Mouse (Mus musculus): ENCODE data around the gene Myom1.

Myom1 gene

DNA sequence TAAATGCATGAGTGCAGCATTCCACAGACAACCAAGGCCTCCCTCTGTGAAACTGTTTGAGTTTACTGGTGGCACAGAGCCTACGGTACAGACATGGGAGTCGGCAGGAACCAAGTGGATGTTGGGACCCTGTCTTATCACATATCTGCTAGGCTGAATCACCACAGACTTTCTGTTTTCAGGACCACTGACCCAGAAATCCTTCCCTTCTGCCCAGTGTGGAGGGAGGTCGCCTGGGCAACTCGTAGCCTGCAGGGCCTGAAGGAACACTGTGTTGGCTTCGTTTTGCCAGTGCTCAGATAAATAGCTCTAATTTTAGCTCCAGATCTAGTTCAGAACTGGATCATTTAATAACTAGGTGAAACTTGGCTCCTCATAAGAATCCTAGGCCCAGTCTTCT lies 12.5 kb downstream of the Myom1 start:
- peak; percentile 30 for DNase-seq (ENCODE audit: low read depth, low spot score)

DNA sequence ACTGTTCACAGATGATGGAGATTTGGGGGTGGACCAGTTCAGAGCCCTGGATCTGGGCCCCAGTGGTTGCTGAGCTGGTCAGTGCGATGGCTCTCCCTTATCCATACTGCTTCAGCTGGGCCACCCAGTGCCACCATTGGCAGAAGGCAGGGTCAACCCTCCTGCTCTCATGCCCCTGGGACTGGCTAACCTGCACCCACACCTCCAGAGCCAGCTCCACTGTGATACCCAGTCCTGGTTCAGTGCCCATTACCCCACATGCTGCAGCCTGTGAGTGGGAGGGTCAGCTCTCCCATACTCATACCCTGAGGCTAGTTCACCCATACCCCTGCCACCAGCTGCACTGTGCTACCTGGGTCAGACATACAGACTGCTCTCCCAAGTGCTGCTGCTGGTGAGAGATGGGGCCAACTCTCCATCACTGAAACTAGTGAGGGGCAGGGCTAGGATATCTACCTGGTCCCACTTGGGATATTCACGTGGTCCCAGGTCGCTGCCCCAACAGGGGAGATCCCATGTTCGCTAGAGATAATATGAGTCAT lies 15.1 kb downstream of the Myom1 start:
- DNase-seq (ENCODE audit: low read depth, low spot score): no peak

DNA sequence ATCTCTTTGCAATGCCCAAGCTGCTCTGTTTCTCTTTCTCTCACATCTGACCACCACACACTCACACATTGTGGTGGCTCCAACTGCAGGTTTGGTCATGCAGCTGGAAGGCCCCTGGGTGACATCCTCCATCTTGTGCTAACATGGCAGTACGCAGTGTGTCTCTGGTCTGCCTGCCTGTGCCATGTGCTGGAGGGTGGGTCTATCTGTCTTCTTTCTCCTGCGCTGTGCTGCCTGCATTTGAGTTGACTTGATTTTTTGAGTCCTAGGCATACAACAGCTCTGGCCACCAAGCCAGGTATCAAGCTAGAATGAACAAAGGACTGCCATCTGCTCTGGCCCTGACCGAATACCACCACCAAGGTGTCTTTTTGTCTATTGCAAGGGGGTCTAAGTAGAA lies 15.7 kb downstream of the Myom1 start:
- no peak for DNase-seq (ENCODE audit: low read depth, low spot score)

DNA sequence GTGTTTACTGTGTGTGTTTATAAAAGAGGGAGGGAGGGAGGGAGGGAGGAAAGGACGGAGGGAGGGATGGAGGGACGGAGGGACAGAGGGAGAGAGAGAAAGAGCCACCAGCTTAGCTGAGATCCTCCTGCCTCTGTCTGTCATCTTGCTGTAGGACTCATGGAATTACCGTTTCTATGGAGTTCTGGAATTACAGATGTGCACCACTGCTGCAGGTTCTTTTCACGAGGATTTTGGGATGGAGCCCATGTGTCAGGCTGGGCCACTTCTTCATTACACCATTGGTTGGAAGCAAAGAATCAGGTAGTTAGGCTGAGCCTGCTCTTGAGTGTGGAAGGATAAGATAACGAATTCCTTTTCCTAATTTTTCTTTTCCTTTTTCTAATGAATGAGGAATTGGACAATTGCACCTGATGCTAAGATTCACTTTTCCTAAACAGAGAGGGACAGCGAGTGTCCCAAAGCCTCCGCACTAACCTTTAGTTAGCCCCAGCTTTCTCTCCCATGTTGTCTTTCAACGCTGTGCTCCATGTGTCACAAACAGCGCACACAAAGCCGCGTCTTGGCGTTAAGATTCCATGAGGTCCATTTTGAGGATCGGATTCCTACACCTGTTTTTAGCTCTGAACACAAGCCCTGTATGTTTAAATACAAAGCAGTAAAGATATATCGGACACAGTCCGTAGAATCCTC lies 16.3 kb downstream of the Myom1 start:
- no peak for DNase-seq (ENCODE audit: low read depth, low spot score)

DNA sequence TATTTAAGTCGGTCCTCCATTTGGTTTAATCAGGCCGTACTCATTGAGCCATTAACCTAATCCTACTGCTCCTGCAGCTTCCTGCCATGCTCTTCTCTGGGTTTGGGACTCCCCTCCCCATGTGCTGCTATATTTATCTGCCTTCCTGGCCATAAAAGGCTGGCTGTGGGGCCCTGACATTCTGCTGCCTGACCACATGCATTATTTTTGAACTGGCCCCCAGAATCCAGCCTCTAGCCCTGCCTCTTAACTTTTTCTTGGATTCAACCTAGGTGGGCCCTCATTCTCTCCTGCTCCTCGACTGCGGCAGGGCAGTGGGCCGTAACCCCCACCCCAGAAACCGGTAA lies 16.8 kb downstream of the Myom1 start:
- no peak for DNase-seq (ENCODE audit: low read depth, low spot score)

- no peak for DNase-seq (ENCODE audit: low read depth, low spot score)
Measured at GRCm38 (mm10) chr17:71019860-71020259, 17.4 kb downstream of the Myom1 start.

DNA sequence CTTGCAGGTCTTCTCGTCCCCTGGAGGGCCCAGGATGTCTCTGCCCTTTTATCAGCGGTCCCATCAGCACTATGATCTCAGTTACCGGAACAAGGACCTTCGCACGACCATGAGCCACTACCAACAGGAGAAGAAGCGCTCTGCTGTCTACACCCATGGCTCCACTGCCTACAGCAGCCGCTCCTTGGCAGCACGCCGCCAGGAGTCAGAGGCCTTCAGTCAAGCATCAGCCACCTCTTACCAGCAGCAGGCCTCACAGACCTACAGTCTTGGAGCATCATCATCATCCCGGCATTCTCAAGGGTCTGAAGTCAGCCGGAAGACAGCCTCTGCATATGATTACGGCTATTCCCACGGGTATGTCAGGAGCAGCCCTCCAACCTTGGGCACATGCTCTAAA lies 20.4 kb downstream of the Myom1 start:
- no peak for DNase-seq (ENCODE audit: low read depth, low spot score)

DNA sequence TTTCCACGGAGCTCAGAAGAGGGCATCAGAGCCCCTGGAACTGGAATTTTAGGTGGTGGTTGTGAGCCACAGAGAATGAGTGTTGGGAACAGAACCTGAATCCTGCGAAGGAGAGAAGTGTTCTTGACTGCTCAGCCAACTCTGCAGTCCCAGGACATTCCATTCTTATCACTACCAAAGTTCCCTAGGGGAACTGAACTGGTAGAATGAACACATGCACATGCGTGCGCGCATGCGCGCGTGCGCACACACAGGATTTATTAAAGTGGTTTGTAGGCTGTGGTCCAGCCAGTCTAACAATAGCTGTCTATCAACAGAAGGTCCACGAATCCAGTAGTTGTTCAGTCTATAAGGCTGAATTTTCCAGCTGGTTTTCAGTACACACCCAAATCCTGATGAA lies 21.6 kb downstream of the Myom1 start:
- no peak for DNase-seq (ENCODE audit: low read depth, low spot score)

DNA sequence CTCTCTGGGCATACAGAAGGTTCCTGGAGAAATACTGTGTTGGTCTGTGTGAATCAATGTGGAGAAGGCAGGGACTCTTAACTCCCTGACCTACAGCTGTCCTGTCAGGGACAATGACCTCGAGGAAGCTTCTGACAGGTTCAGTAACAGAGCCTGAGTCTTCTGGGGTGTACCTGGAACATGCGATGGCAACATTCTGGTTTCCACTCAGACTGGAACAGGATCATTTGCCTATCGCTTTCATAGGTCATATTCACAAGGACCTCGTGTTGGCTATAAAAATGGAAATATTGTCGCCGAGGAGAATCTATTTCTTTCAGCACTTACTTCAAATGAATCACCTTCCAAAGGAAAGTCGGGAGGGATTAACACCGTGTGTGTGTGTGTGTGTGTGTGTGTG lies 23.5 kb downstream of the Myom1 start:
- no peak for DNase-seq (ENCODE audit: low read depth, low spot score)

DNA sequence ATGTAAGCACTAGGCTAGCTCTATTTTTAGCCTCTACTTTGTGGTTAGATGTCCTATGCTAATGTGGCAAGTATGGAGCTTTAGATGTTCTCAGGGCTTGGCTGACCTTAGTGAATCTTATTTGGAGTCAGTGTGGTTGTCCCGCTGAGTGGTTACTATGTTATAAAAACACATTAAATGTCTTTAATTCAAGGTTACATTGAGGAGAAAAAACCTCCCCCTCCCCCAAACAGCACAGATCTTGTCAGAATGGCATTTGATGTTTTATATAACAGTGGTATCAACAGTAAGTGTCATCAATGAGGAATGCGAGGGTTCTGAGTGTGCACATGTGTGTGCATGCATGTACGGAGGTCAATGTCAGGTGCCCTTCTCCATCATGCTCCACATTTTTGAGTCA lies 24.8 kb downstream of the Myom1 start:
- no peak for DNase-seq (ENCODE audit: low read depth, low spot score)

- no peak for DNase-seq (ENCODE audit: low read depth, low spot score)
Measured at GRCm38 (mm10) chr17:71032719-71033118, 30.3 kb downstream of the Myom1 start.

- no peak for DNase-seq (ENCODE audit: low read depth, low spot score)
Measured at GRCm38 (mm10) chr17:71034472-71034871, 32.0 kb downstream of the Myom1 start.

GRCm38 (mm10) chr17:71037188-71037587 lies 34.8 kb downstream of the Myom1 start:
- DNase-seq (ENCODE audit: low read depth, low spot score): no peak

DNA sequence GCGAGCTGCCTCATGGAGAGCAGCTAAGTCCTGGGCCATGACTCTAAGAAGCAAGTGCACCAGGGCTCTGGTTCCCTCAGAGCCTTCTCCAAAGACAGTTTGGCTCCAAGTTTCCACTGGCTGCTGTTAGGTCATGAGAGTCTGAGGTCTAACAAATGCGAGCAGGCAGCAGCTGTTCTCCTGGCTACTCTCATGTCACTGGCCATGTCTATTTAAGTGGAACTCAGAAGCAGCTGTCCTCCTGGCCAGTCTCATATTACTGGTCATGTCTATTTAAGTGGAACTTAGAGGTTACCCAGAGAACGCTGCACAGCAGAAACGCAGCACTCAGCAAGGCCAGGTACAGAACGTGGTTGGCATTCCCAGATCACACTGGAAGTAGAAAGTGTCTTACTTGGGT lies 36.4 kb downstream of the Myom1 start:
- no peak for DNase-seq (ENCODE audit: low read depth, low spot score)

GRCm38 (mm10) chr17:71039851-71040581 lies 37.6 kb downstream of the Myom1 start:
- peak; percentile 12 for DNase-seq (ENCODE audit: low read depth, low spot score)

DNA sequence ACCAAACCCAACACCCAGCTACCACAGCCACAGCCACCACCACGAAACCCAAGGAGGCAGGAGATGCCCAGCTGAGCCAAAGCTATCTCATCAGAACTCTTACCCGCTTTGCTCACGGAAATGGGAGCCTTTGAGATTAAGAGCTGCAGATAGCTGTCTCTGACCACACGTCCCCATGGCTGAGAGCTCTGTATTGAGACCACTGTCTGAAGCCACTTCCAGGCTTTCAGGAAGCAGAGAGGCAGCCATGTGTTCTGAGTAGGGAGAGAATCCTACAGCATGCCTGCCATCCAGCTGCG lies 38.1 kb downstream of the Myom1 start:
- no peak for DNase-seq (ENCODE audit: low read depth, low spot score)

DNA sequence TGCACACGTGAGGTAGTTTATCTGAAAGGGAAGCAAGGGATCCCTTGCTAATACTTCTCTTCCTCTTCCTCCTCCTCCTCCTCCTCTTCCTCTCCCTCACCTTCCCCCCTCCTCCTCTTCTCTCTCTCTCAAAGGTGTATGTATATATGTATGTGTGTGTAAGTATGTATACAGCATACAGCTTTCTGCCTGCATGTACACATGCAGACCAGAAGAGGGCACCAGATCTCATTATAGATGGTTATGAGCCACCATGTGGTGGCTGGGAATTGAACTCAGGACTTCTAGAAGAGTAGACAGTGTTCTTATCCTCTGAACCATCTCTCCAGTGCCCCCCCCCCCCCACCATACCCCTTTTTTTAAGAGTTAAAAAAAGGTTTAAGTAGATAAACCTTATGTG lies 40.2 kb downstream of the Myom1 start:
- DNase-seq (ENCODE audit: low read depth, low spot score): no peak

- DNase-seq (ENCODE audit: low read depth, low spot score): peak; percentile 24
Measured at GRCm38 (mm10) chr17:71045591-71045990, 43.2 kb downstream of the Myom1 start.

DNA sequence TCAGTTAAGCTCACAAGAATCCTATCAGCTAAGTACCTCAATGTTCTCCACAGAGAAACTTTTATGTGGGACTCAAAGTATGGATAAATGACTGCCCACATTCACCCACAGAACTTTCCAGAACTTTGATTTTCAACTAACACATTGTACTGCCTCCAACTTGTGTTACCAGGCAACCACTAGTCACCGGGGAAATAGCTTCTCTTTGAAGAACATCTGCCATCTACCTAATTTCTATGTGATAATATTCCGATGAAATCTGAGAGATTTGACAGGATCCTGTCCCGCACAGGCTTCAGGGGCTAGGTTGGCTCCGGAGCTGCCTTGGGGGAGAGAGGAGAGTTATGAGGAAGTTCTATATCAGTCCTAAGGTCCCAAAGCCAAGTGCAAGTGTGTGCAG lies 44.4 kb downstream of the Myom1 start:
- DNase-seq (ENCODE audit: low read depth, low spot score): peak; percentile 28

- no peak for DNase-seq (ENCODE audit: low read depth, low spot score)
Measured at GRCm38 (mm10) chr17:71049292-71049691, 46.9 kb downstream of the Myom1 start.

GRCm38 (mm10) chr17:71053134-71053708 lies 50.8 kb downstream of the Myom1 start:
- DNase-seq (ENCODE audit: low read depth, low spot score): no peak

GRCm38 (mm10) chr17:71055203-71055894 lies 52.9 kb downstream of the Myom1 start:
- peak; percentile 32 for DNase-seq (ENCODE audit: low read depth, low spot score)

All from brain, adult 2 months (tissue).